Mouse (Mus musculus) G1E (cell line): Measurements from ENCODE around the gene Gsx2. TPM values are rescaled to one million over a fixed set of nuclear protein-coding genes. Genes with fewer than 3 reads are reported as not detected.

Source experiments
- ATAC-seq: 2 replicates; pipeline ENCODE4 v1.8.0; 2016; ENCODE audit warnings: mild to moderate bottlenecking; ENCODE audit not compliant: insufficient number of reproducible peaks, poor library complexity, low FRiP score, severe bottlenecking; ENCODE audit errors: extremely low read depth
- DNase-seq: peaks from one replicate; pipeline ENCODE4 v3.0.0; 2012; ENCODE audit warnings: low spot score
- H3K27me3 ChIP-seq: 2 replicates; pipeline ENCODE4 v1.6.1; 2012; ENCODE audit warnings: mild to moderate bottlenecking, low read length, inconsistent platforms; ENCODE audit not compliant: insufficient read depth
- H3K36me3 ChIP-seq: replicated peaks from 2 replicates; pipeline ENCODE3; 2012; ENCODE audit warnings: mild to moderate bottlenecking, inconsistent platforms
- H3K4me1 ChIP-seq: 2 replicates; pipeline ENCODE4 v1.6.1; 2012; ENCODE audit warnings: low read depth, low read length, inconsistent platforms, mixed read lengths; ENCODE audit not compliant: insufficient read depth
- H3K4me3 ChIP-seq: 2 replicates; pipeline ENCODE4 v1.5.1; 2012; ENCODE audit warnings: low read depth, mild to moderate bottlenecking, inconsistent platforms, low read length, moderate library complexity, mixed read lengths
- H3K9me3 ChIP-seq: replicated peaks from 2 replicates; pipeline ENCODE4 v1.6.1; 2012; ENCODE audit warnings: inconsistent platforms
- CTCF ChIP-seq: IDR thresholded peaks from 2 replicates; pipeline ENCODE4 v1.5.1; 2012; ENCODE audit warnings: low read depth, low read length, inconsistent platforms, mixed read lengths
- GATA1 ChIP-seq: IDR thresholded peaks from 2 replicates; pipeline ENCODE4 v1.6.1; 2012; ENCODE audit warnings: borderline replicate concordance, low read length, inconsistent platforms, mixed read lengths
- GATA2 ChIP-seq: IDR thresholded peaks from 2 replicates; pipeline ENCODE4 v1.6.1; 2012; ENCODE audit warnings: low read depth, low read length, inconsistent platforms, borderline replicate concordance
- POLR2AphosphoS5 ChIP-seq: IDR thresholded peaks from 2 replicates; pipeline ENCODE4 v1.6.1; 2012; ENCODE audit warnings: low read depth, low read length, inconsistent platforms; ENCODE audit not compliant: insufficient replicate concordance
- TAL1 ChIP-seq: conservative IDR thresholded peaks from 2 replicates; pipeline ENCODE4 v1.6.1; 2012; ENCODE audit warnings: low read depth, low read length, inconsistent platforms, mixed read lengths
- polyA plus RNA-seq: library from polyadenylated mRNA; stranded (reverse); fragments of >175 nt; gene quantifications from 2 replicates; pipeline ENCODE4 v1.2.3, GENCODE M21; 2012
- total RNA-seq, 2 experiments: library from RNA; stranded (forward) in 1 of 2; stranded (reverse) in 1 of 2; fragments of 200-1000 nt in 1 of 2; fragments of >200 nt in 1 of 2; fragmentation: Nextera tagmentation in 1 of 2; gene quantifications; 2 replicates each; pipeline ENCODE4 v1.2.3; 2014 to 2017

The Gsx2 gene
- total RNA-seq (2014; fragmentation: Nextera tagmentation) (not detected in 2 replicates), total RNA-seq (2017) (not detected in 2 replicates), polyA plus RNA-seq (not detected in 2 replicates)

DNA sequence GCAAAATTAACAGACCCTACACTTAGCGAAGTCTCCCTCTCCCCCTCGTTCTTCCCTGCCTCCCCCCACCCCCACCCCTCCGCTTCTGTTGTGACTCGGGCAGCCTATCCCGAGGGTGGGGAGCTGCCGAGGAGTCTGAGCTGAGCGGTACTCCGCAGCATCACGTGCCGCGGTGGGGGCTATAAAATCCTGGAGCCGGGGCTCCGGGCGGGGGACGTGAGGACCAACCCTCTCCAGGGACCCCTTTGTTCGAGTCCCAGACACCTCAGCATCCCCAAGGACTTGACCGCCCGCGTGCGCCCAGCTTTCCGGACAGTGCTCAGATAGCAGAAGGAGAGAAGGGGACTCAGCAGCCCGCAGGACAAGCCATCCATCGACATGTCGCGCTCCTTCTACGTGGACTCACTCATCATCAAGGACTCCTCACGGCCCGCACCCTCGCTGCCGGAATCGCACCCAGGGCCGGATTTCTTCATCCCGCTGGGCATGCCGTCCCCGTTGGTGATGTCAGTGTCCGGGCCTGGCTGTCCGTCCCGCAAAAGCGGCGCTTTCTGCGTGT lies at the start of gene Gsx2:
Gene Gsx2 (plus strand): TSS at position 219 of the 559 bp plus-strand sequence.
- Histone ChIP-seq H3K27me3 (peaks cover 86% of the 10 kb centered on the region), H3K4me1 (peaks cover 5% of the 10 kb centered on the region; the same call in 1 of the 2 replicates), H3K4me3 (no peak within 1 kb of the TSS), H3K36me3 (no peaks in the 10 kb centered on the region), H3K9me3 (no peaks in the 10 kb centered on the region)
- TF ChIP-seq CTCF (no peak), GATA2 (no peak), POLR2AphosphoS5 (no peak), TAL1 (no peak), GATA1 (no peak)
- DNase-seq (no peak), ATAC-seq (no peak)

GRCm38 (mm10) chr5:75035475-75035874 lies 39.9 kb upstream of the Gsx2 start:
- Histone ChIP-seq H3K4me3 (no peak overlapping the region), H3K36me3 (peaks cover 47% of the 10 kb centered on the region), H3K9me3 (no peaks in the 10 kb centered on the region), H3K27me3 (no peaks in the 10 kb centered on the region), H3K4me1 (no peaks in the 10 kb centered on the region; the same call in 1 of the 2 replicates)
- DNase-seq: no peak
- TF ChIP-seq TAL1 (no peak), CTCF (no peak), GATA2 (no peak), POLR2AphosphoS5 (no peak), GATA1 (no peak)
- ATAC-seq: no peak

- no peak overlapping the region for H3K4me3 ChIP-seq
- DNase-seq: no peak
- no peak for ATAC-seq
- TF ChIP-seq GATA1 (no peak), POLR2AphosphoS5 (no peak), GATA2 (no peak), CTCF (no peak), TAL1 (no peak)
- peaks cover 35% of the 10 kb centered on the region for H3K36me3 ChIP-seq
- H3K4me1 ChIP-seq: peaks cover 14% of the 10 kb centered on the region
- H3K9me3 ChIP-seq: no peaks in the 10 kb centered on the region
- H3K27me3 ChIP-seq: no peaks in the 10 kb centered on the region
Observed at GRCm38 (mm10) chr5:75039307-75039706, 36.1 kb upstream of the Gsx2 start.

- peak; percentile 48; the same call in 1 of the 2 replicates for ATAC-seq
- peak overlapping the region; percentile 96 for H3K4me3 ChIP-seq
- peaks cover 26% of the 10 kb centered on the region for H3K36me3 ChIP-seq
- H3K9me3 ChIP-seq: no peaks in the 10 kb centered on the region
- H3K4me1 ChIP-seq: peaks cover 20% of the 10 kb centered on the region
- no peak for DNase-seq
- H3K27me3 ChIP-seq: peaks cover 8% of the 10 kb centered on the region
- TF ChIP-seq POLR2AphosphoS5: no peak
- no peak for TF ChIP-seq GATA1
- TF ChIP-seq GATA2: no peak
- TF ChIP-seq CTCF: no peak
- no peak for TF ChIP-seq TAL1
Observed at GRCm38 (mm10) chr5:75043011-75043445, 32.4 kb upstream of the Gsx2 start.

DNA sequence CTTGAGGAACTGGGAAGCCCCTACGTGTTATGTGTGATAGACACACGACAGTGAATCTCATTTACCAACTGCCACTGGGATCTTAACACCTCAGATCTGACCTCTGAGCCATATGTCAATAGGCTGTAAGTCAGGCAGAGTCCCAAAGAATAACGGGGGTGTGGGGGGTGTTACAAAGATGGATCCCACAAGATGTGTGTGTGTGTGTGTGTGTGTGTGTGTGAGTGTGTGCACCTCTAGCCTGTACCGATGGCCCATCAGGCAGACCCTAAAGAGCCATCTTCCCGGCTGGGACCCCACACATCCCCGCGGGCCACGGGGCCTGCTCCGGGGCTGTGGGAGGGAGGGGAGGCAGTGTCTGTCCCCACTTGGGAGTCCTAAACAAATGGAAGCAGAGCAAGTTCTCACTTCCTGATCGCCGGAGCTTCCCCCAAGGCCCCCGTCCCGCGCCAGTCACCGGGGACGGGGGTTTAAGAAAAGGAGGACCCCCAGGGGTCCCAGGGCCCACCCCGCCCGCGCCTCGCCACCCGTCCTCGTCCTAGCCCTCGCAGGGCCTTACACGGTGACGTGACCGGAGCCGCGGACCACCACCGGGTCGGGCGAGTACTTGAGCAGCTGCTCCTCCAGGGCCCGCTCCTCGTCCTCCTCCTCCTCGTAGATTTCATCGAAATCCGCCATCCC lies 31.6 kb upstream of the Gsx2 start:
- no peak for ATAC-seq
- peak; percentile 16 for DNase-seq
- peaks cover 20% of the 10 kb centered on the region for H3K4me1 ChIP-seq
- H3K36me3 ChIP-seq: peaks cover 21% of the 10 kb centered on the region
- H3K27me3 ChIP-seq: peaks cover 15% of the 10 kb centered on the region
- TF ChIP-seq TAL1 (no peak), CTCF (no peak), GATA2 (no peak), POLR2AphosphoS5 (no peak), GATA1 (no peak)
- peak overlapping the region; percentile 96 for H3K4me3 ChIP-seq
- no peaks in the 10 kb centered on the region for H3K9me3 ChIP-seq

DNA sequence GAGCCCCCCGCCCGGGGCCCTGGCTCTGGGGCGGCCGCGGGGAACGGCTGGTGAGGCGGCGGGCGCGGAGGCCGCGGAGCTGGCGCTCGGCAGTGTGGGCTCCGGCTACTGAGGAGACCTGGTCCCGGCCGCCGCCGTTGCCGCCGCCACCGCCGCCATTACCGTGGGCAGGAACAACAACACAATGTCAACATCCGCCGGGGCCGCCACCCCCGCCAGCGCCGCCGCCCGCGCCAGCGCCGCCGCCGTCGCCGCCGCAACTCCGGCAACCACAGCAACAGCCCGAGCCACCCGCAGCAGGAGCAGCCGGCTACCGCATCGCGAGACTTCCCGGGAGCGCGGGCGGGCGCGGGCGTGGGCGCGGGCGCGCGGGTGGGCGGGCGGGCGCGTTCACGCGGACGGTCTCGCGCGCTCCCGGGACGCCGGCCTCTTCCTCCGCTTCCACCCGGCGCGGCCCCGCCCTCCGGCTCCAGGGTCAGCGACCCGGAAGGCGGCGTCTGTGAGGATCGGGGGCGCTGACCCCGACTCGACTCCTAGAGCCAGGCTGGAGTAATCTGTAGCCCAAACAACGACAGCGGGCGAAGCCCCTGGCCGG lies 31.0 kb upstream of the Gsx2 start, which contains the start of gene Chic2:
Gene Chic2 (minus strand): TSS at position 465 of the 595 bp plus-strand sequence.
- ATAC-seq (peak; percentile 57), DNase-seq (peak; percentile 87)
- Histone ChIP-seq H3K4me3 (peak within 1 kb of the TSS; percentile 96), H3K9me3 (no peaks in the 10 kb centered on the region), H3K4me1 (peaks cover 20% of the 10 kb centered on the region), H3K27me3 (peaks cover 20% of the 10 kb centered on the region), H3K36me3 (peaks cover 17% of the 10 kb centered on the region)
- TF ChIP-seq CTCF (no peak), POLR2AphosphoS5 (no peak)
